Mouse (Mus musculus) CH12.LX (cell line): Measurements from ENCODE around the gene Jmy. TPM values are rescaled to one million over a fixed set of nuclear protein-coding genes. Genes with fewer than 3 reads are reported as not detected.
A peak's percentile ranks its signal among the peaks of the same experiment; 100 is the strongest.

Source experiments
- DNase-seq: peaks from one replicate; pipeline ENCODE4 v3.0.0-alpha.2; 2013; ENCODE audit errors: extremely low read depth
- H3K27ac ChIP-seq: 2 replicates; pipeline ENCODE4 v1.5.1; 2012; ENCODE audit warnings: low read depth, mild to moderate bottlenecking, control low read depth, moderate library complexity; ENCODE audit not compliant: insufficient read depth
- H3K27me3 ChIP-seq: replicated peaks from 2 replicates; pipeline ENCODE3; 2012; ENCODE audit warnings: inconsistent platforms
- H3K36me3 ChIP-seq, 2 experiments: replicated peaks in 1 of 2; 2 replicates each; pipeline versions ENCODE3 to v1.6.1; 2012; ENCODE audit warnings: inconsistent platforms in 1 of 2, low read length in 1 of 2, mild to moderate bottlenecking in 1 of 2, mixed read lengths in 1 of 2, moderate library complexity in 1 of 2; ENCODE audit not compliant: control insufficient read depth in 1 of 2, insufficient read depth in 1 of 2
- H3K4me1 ChIP-seq, 2 experiments: 2 replicates each; pipeline ENCODE4 v1.6.1; 2012; ENCODE audit warnings: inconsistent platforms in 1 of 2, moderate library complexity in 1 of 2; ENCODE audit not compliant: insufficient read depth in 2 of 2, control insufficient read depth in 1 of 2
- H3K4me2 ChIP-seq: 2 replicates; pipeline ENCODE4 v1.6.1; 2012; ENCODE audit warnings: low read depth, mild to moderate bottlenecking, control low read depth; ENCODE audit not compliant: poor library complexity, insufficient read depth, severe bottlenecking
- H3K4me3 ChIP-seq, 3 experiments: fragments of 150-350 bp in 1 of 3; sonication (generic) in 1 of 3; replicated peaks in 1 of 3; 2 replicates each; pipeline versions ENCODE3 to v1.5.1; 2011 to 2012; ENCODE audit warnings: low read depth in 2 of 3, low read length in 2 of 3, mild to moderate bottlenecking in 2 of 3, moderate library complexity in 2 of 3, control low read depth in 1 of 3, improper control_type of control experiment in 1 of 3, inconsistent platforms in 1 of 3, mixed read lengths in 1 of 3; ENCODE audit not compliant: poor library complexity in 1 of 3
- H3K79me2 ChIP-seq: replicated peaks from 2 replicates; pipeline ENCODE4 v1.6.1; 2012; ENCODE audit warnings: mild to moderate bottlenecking, moderate library complexity; ENCODE audit not compliant: control insufficient read depth, poor library complexity, insufficient read depth, severe bottlenecking; ENCODE audit errors: extremely low read depth
- H3K9ac ChIP-seq: 2 replicates; pipeline ENCODE4 v1.6.1; 2012; ENCODE audit warnings: low read depth, mild to moderate bottlenecking, control low read depth, moderate library complexity; ENCODE audit not compliant: insufficient read depth
- H3K9me3 ChIP-seq: replicated peaks from 2 replicates; pipeline ENCODE3; 2012; ENCODE audit warnings: low read length, inconsistent platforms, mixed read lengths
- CTCF ChIP-seq, 2 experiments: IDR thresholded peaks in 1 of 2; conservative IDR thresholded peaks in 1 of 2; 2 replicates each; pipeline ENCODE4 v1.5.1; 2011 to 2012; ENCODE audit warnings: low read depth in 2 of 2, low read length in 2 of 2, improper control_type of control experiment in 1 of 2, inconsistent platforms in 1 of 2, mild to moderate bottlenecking in 1 of 2, moderate library complexity in 1 of 2
- ELF1 ChIP-seq: IDR thresholded peaks from 2 replicates; pipeline ENCODE4 v1.6.1; 2014; ENCODE audit warnings: low read depth, mild to moderate bottlenecking, inconsistent platforms, low read length, improper control_type of control experiment
- EP300 ChIP-seq: IDR thresholded peaks from 2 replicates; pipeline ENCODE4 v1.6.1; 2011; ENCODE audit warnings: low read length, improper control_type of control experiment
- GABPA ChIP-seq: IDR thresholded peaks from 2 replicates; pipeline ENCODE4 v1.6.1; 2012; ENCODE audit warnings: low read depth, low read length, improper control_type of control experiment, inconsistent platforms; ENCODE audit not compliant: insufficient replicate concordance
- IRF4 ChIP-seq: IDR thresholded peaks from 2 replicates; pipeline ENCODE4 v1.6.1; 2014; ENCODE audit warnings: low read depth, mild to moderate bottlenecking, inconsistent platforms, low read length, improper control_type of control experiment
- MAZ ChIP-seq: IDR thresholded peaks from 2 replicates; pipeline ENCODE4 v1.6.1; 2012; ENCODE audit warnings: low read depth, mild to moderate bottlenecking, inconsistent platforms, low read length, improper control_type of control experiment, moderate library complexity
- MXI1 ChIP-seq: IDR thresholded peaks from 2 replicates; pipeline ENCODE4 v1.6.1; 2011; ENCODE audit warnings: mild to moderate bottlenecking, low read depth, low read length, improper control_type of control experiment
- NRF1 ChIP-seq: IDR thresholded peaks from 2 replicates; pipeline ENCODE4 v1.6.1; 2014; ENCODE audit warnings: low read depth, mild to moderate bottlenecking, inconsistent platforms, low read length, improper control_type of control experiment, moderate library complexity
- PAX5 ChIP-seq: IDR thresholded peaks from 2 replicates; pipeline ENCODE4 v1.6.1; 2012; ENCODE audit warnings: low read length, inconsistent platforms, mixed read lengths
- POLR2A ChIP-seq: IDR thresholded peaks from 2 replicates; pipeline ENCODE4 v1.6.1; 2011; ENCODE audit warnings: low read depth, mild to moderate bottlenecking, improper control_type of control experiment, low read length
- SIN3A ChIP-seq: IDR thresholded peaks from 2 replicates; pipeline ENCODE4 v1.6.1; 2012; ENCODE audit warnings: low read length, improper control_type of control experiment, inconsistent platforms
- TCF12 ChIP-seq: IDR thresholded peaks from 2 replicates; pipeline ENCODE4 v1.6.1; 2014; ENCODE audit warnings: low read depth, mild to moderate bottlenecking, inconsistent platforms, low read length, improper control_type of control experiment
- UBTF ChIP-seq: IDR thresholded peaks from 2 replicates; pipeline ENCODE4 v1.6.1; 2012; ENCODE audit warnings: low read depth, mild to moderate bottlenecking, inconsistent platforms, low read length, improper control_type of control experiment, moderate library complexity
- ZNF384 ChIP-seq: IDR thresholded peaks from 2 replicates; pipeline ENCODE4 v1.6.1; 2012; ENCODE audit warnings: low read depth, low read length, improper control_type of control experiment, inconsistent platforms
- dilution Hi-C: fragments of 300-500 bp; cut with MboI; formaldehyde crosslinking; loops from 2 replicates; pipeline ENCODE4 v1.14.3; 2020; ENCODE audit warnings: low sequenced_read_pairs; ENCODE audit not compliant: extremely low pct_unique_long_range_greater_than_20kb, extremely low pct_ligation_motif_present
- in situ Hi-C: fragments of 300-500 bp; cut with MboI; formaldehyde crosslinking; loops from 3 replicates; pipeline ENCODE4 v1.14.3; 2019; ENCODE audit warnings: low sequenced_read_pairs, low pct_ligation_motif_present, low pct_unique_long_range_greater_than_20kb, mixed read lengths
- polyA plus RNA-seq: library from polyadenylated mRNA; unstranded; fragments of >175 nt; gene quantifications from 2 replicates; pipeline ENCODE4 v1.2.1, GENCODE M21; 2012; ENCODE audit warnings: low read depth; ENCODE audit not compliant: insufficient read length
- total RNA-seq, 2 experiments: library from RNA; depleted of rRNA; stranded (reverse); fragments of 300-350 nt in 1 of 2; fragments of >200 nt in 1 of 2; gene quantifications; 2 replicates each; pipeline ENCODE4 v1.2.3; 2012 to 2014

The Jmy gene
- total and polyA plus RNA-seq, 3 experiments, result 2.4 to 3.3 (median 3.3) TPM

DNA sequence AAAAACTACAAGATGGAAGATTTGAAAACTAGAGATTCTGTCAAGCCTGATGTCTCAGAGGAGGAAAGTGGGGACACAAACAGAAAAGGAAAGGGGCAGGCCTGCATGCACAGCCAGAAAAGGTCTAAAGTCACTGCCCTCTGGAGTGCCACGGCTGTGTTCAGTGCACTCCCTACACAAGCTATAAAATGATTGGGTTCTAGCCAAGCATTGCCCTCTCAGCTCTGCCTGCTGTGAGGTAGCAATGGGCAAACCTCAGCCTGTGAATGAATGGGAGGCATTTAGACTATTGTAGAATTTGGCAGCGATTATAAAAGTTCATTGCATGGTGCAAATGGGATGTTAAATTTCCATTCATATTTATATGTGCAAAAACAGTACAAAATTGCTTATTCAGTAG is 79.8 kb downstream of the Jmy start:
- Histone ChIP-seq H3K4me1 (peaks cover 0 to 8% of the 10 kb centered on the region in 2 experiments; a peak in 2 of 4 replicates), H3K4me2 (no peak overlapping the region), H3K27ac (no peak overlapping the region), H3K9me3 (no peaks in the 10 kb centered on the region), H3K27me3 (no peaks in the 10 kb centered on the region), H3K4me3 (no peak overlapping the region), H3K79me2 (no peaks in the 10 kb centered on the region), H3K9ac (no peak overlapping the region), H3K36me3 (no peaks in the 10 kb centered on the region)
- no peak for DNase-seq
- dilution Hi-C loops (no loop called here), in situ Hi-C loops (no loop called here)
- no peak for TF ChIP-seq EP300
- TF ChIP-seq UBTF, result no peak
- no peak for TF ChIP-seq IRF4

- H3K9ac ChIP-seq, result no peak overlapping the region
- no peak overlapping the region for H3K27ac ChIP-seq
- no peak overlapping the region for H3K4me2 ChIP-seq
- in situ Hi-C loops, result no loop called here
- H3K79me2 ChIP-seq, result no peaks in the 10 kb centered on the region
- DNase-seq, result no peak
- TF ChIP-seq IRF4 (no peak), TCF12 (no peak), MAZ (no peak), MXI1 (no peak), ELF1 (no peak), PAX5 (no peak), POLR2A (no peak), SIN3A (no peak), CTCF (conservative IDR thresholded peaks at IDR 0.05 in 1 of 2, IDR thresholded peaks at IDR 0.05 in 1 of 2; ENCODE audit: low read depth in 2 of 2, low read length in 2 of 2) (no peak), NRF1 (no peak), GABPA (no peak)
- no peaks in the 10 kb centered on the region for H3K27me3 ChIP-seq
- no peaks in the 10 kb centered on the region for H3K9me3 ChIP-seq
- peaks cover 0 to 3% of the 10 kb centered on the region in 2 experiments for H3K36me3 ChIP-seq
- H3K4me3 ChIP-seq, result no peak overlapping the region
- dilution Hi-C loops, result no loop called here
- H3K4me1 ChIP-seq, result peaks cover 0 to 5% of the 10 kb centered on the region in 2 experiments; a peak in 2 of 4 replicates
These were observed 81.3 kb downstream of the Jmy start for GRCm38 (mm10) chr13:93418292-93418691.

DNA sequence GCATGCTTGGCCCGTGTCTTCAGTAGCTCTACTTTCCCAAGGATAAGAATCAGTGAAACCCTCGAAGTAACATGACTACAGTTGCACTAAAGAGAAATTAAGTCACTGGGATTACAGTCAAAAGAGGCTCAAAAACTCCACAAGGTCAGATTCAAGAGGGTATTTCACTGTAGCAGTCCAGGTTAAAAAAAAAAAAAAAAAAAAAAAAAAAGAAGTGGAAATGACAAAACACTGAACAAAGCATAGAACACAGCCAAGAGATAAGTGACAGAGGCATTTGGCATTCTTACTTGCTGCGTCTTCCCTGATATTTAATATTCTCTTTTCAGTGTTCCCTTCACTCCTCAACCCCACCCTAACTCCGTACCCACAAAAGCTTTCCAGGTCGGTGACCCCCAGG is 84.6 kb downstream of the Jmy start:
- TF ChIP-seq EP300 (no peak), ZNF384 (0 out of 2 replicates have a peak, but pooled peaks have one; percentile 17)
- Histone ChIP-seq H3K4me3 (no peak overlapping the region), H3K9me3 (no peaks in the 10 kb centered on the region), H3K27me3 (no peaks in the 10 kb centered on the region), H3K36me3 (peaks cover 0 to 3% of the 10 kb centered on the region in 2 experiments), H3K4me2 (no peak overlapping the region), H3K27ac (no peak overlapping the region), H3K79me2 (no peaks in the 10 kb centered on the region), H3K9ac (no peak overlapping the region), H3K4me1 (peaks cover 0 to 7% of the 10 kb centered on the region in 2 experiments; a peak in 2 of 4 replicates)
- in situ Hi-C loops (no loop called here), dilution Hi-C loops (no loop called here)
- no peak for DNase-seq
